Mouse (Mus musculus) megakaryocyte, embryonic 14.5 days (primary cell): ENCODE results near the gene Nt5e.

ENCODE experiments used
- FLI1 ChIP-seq: IDR thresholded peaks from 2 replicates; pipeline ENCODE4 v1.6.1; 2012; ENCODE audit warnings: low read length, inconsistent platforms, mixed read lengths
- GATA1 ChIP-seq: IDR thresholded peaks from 3 replicates; pipeline ENCODE4 v1.6.1; 2012; ENCODE audit warnings: mixed read lengths, low read length, inconsistent platforms, borderline replicate concordance

GRCm38 (mm10) chr9:88366308-88366707 lies 39.3 kb downstream of the Nt5e start:
- TF ChIP-seq GATA1 = no peak
- TF ChIP-seq FLI1 = no peak
